In the genomic region with DNA sequence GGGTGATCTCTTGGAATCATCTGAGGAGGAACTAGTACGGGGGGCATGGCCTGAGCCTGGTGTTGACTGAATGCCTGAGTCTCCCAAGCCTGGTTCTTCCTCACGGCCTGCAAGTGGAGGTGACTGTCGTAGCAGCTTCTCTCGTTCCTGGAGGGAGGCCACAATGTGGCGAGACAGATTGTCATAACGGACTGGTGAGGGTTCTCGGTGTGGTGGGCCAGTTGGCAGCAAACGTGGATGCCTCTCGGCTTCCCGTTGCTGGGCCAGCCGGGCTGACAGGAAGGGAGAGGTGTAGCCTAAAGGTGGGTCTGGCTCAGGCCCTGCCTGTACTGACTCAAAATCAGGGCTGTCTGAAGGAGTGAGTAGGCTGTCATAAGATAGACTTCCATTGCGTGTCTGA, we compare ENCODE assay signal across 24 mouse cellular contexts. TPM values are rescaled to one million over a fixed set of nuclear protein-coding genes. Genes with fewer than 3 reads are reported as not detected.
A peak's percentile ranks its signal among the peaks of the same experiment; 100 is the strongest.
DNase-seq lines count a peak whose midpoint lies in the region; ATAC-seq lines count a peak whose summit lies in the region.
"Had no signal": no experiment of that assay in that cellular context is flagged by ENCODE, and none has a peak within 500 bp of the region (broad histone marks: within the 10 kb centered on the region; RNA-seq: fewer than 3 reads in every experiment).

No protein-coding gene starts in this region.

- no peaks in the 10 kb centered on the region for H3K4me1 ChIP-seq in hindbrain, embryonic 16.5 days (ENCODE audit: control insufficient read depth, insufficient read depth, low read depth, low read length)
- H3K4me1 ChIP-seq in hindbrain, embryonic 10.5 days (replicated peaks), result no peaks in the 10 kb centered on the region
- H3K4me1 ChIP-seq: embryonic facial prominence, embryonic 10.5 days; neural tube, embryonic 12.5 days had no signal

- no peaks in the 10 kb centered on the region for H3K9me3 ChIP-seq in hindbrain, embryonic 16.5 days (ENCODE audit: control insufficient read depth, low read length)
- H3K9me3 ChIP-seq in hindbrain, embryonic 10.5 days, result no peaks in the 10 kb centered on the region
- H3K9me3 ChIP-seq: embryonic facial prominence, embryonic 10.5 days; neural tube, embryonic 12.5 days had no signal

- 91% methylated on average over 12 of the region's 12 CpGs for WGBS in hindbrain, embryonic 16.5 days
- WGBS in hindbrain, embryonic 10.5 days, result 94% methylated on average over 12 of the region's 12 CpGs

- no peak overlapping the region for H3K4me3 ChIP-seq in hindbrain, embryonic 16.5 days (ENCODE audit: low read length)
- H3K4me3 ChIP-seq in hindbrain, embryonic 10.5 days, result no peak overlapping the region
- H3K4me3 ChIP-seq: embryonic facial prominence, embryonic 10.5 days; neural tube, embryonic 12.5 days had no signal

- no peak for DNase-seq in cerebellum, postnatal 4 days (ENCODE audit: low spot score in 2 of 2)
- DNase-seq in hindbrain, embryonic 10.5 days (ENCODE audit: low spot score), result no peak
- peak; percentile 47 for DNase-seq in brain, adult 2 months (ENCODE audit: low read depth, low spot score)
- peak; percentile 70 to 75 for DNase-seq in cerebellum, postnatal 14 days
- no peak for DNase-seq in urinary bladder, postnatal 36 days (ENCODE audit: low spot score in 2 of 2)
- no peak for DNase-seq in lung, adult 18-20 months
- DNase-seq: adrenal gland, postnatal 10 days; heart, postnatal 14 days; kidney, adult 18-20 months; lung, postnatal 14 days; right cerebral cortex, adult 18-20 months had no signal

- no peak overlapping the region for H3K9ac ChIP-seq in hindbrain, embryonic 16.5 days (ENCODE audit: low read depth, low read length)
- H3K9ac ChIP-seq: neural tube, embryonic 12.5 days had no signal

- peak; percentile 38 for ATAC-seq in cerebellum, adult (ENCODE audit: insufficient number of reproducible peaks, low FRiP score, low TSS enrichment)
- ATAC-seq in hindbrain, embryonic 16.5 days, result 0 out of 2 replicates have a peak, but pooled peaks have one; percentile 46
- ATAC-seq: activated CD4-positive, CD25-positive, alpha-beta regulatory T cell, adult 4 months; forebrain, embryonic 14.5 days had no signal

- H3K36me3 ChIP-seq in hindbrain, embryonic 16.5 days (ENCODE audit: control insufficient read depth, insufficient read depth, low read length), result peaks cover 66% of the 10 kb centered on the region
- H3K36me3 ChIP-seq in hindbrain, embryonic 10.5 days, result peaks cover 98% of the 10 kb centered on the region

- H3K4me2 ChIP-seq in hindbrain, embryonic 16.5 days (ENCODE audit: low read length), result no peak overlapping the region
- H3K4me2 ChIP-seq: heart, embryonic 11.5 days; neural tube, embryonic 12.5 days had no signal

- H3K27me3 ChIP-seq in hindbrain, embryonic 16.5 days (replicated peaks; ENCODE audit: control insufficient read depth, insufficient read depth, low read length), result no peaks in the 10 kb centered on the region
- H3K27me3 ChIP-seq in hindbrain, embryonic 10.5 days (ENCODE audit: insufficient read depth, poor library complexity, severe bottlenecking), result no peaks in the 10 kb centered on the region
- H3K27me3 ChIP-seq: neural tube, embryonic 12.5 days had no signal

- H3K27ac ChIP-seq in hindbrain, embryonic 16.5 days (ENCODE audit: low read depth, low read length), result no peak overlapping the region
- no peak overlapping the region for H3K27ac ChIP-seq in hindbrain, embryonic 10.5 days
- H3K27ac ChIP-seq: embryonic facial prominence, embryonic 10.5 days; kidney, postnatal 0 days; neural tube, embryonic 12.5 days; stomach, postnatal 0 days had no signal

RNA-seq across cellular contexts. Expression of gene Tmx2, which starts 11.1 kb away (rescaled TPM):
- 342 and 364 TPM in 2 replicates for polyA plus RNA-seq in hindbrain, embryonic 16.5 days (2015; fragmentation: Nextera tagmentation; extraction: Ambion mirVana)
- 151 and 167 TPM in 2 replicates for polyA plus RNA-seq in hindbrain, embryonic 10.5 days (2016; fragmentation: Nextera tagmentation; extraction: Ambion mirVana)

RNA-seq across cellular contexts. Expression of gene Med19, which starts 11.8 kb away (rescaled TPM):
- polyA plus RNA-seq in hindbrain, embryonic 16.5 days (2015; fragmentation: Nextera tagmentation; extraction: Ambion mirVana), result 50.7 and 51.3 TPM in 2 replicates
- 47.1 and 47.6 TPM in 2 replicates for polyA plus RNA-seq in hindbrain, embryonic 10.5 days (2016; fragmentation: Nextera tagmentation; extraction: Ambion mirVana)

RNA-seq across cellular contexts. Expression of gene Gm28635, which starts 12.2 kb away (rescaled TPM):
- not detected in 2 replicates for polyA plus RNA-seq in hindbrain, embryonic 16.5 days (2015; fragmentation: Nextera tagmentation; extraction: Ambion mirVana)
- polyA plus RNA-seq in hindbrain, embryonic 10.5 days (2016; fragmentation: Nextera tagmentation; extraction: Ambion mirVana), result not detected in 2 replicates
- polyA plus RNA-seq: activated CD4-positive, CD25-positive, alpha-beta regulatory T cell, adult 4 months; embryonic facial prominence, embryonic 10.5 days; forebrain, embryonic 14.5 days; gonadal fat pad, adult 2 months; heart, embryonic 11.5 days; kidney, postnatal 0 days; limb, embryonic 14.5 days; liver, embryonic 16.5 days; midbrain, postnatal 0 days; neural tube, embryonic 12.5 days; stomach, postnatal 0 days had no signal

RNA-seq across cellular contexts. Expression of gene Selenoh, which starts 19.5 kb away (rescaled TPM):
- 184 and 198 TPM in 2 replicates for polyA plus RNA-seq in hindbrain, embryonic 16.5 days (2015; fragmentation: Nextera tagmentation; extraction: Ambion mirVana)
- polyA plus RNA-seq in hindbrain, embryonic 10.5 days (2016; fragmentation: Nextera tagmentation; extraction: Ambion mirVana), result 515 and 539 TPM in 2 replicates

RNA-seq across cellular contexts. Expression of gene Zdhhc5, which starts 24.9 kb away (rescaled TPM):
- 15.2 and 18.2 TPM in 2 replicates for polyA plus RNA-seq in hindbrain, embryonic 16.5 days (2015; fragmentation: Nextera tagmentation; extraction: Ambion mirVana)
- polyA plus RNA-seq in hindbrain, embryonic 10.5 days (2016; fragmentation: Nextera tagmentation; extraction: Ambion mirVana), result 25.4 and 26.7 TPM in 2 replicates

Comparison
In these comparisons a context has a peak if more than half of its experiments do, and no peak if none do; other contexts are left out.
1. DNase-seq: peak in brain, adult 2 months (single experiment) and cerebellum, postnatal 14 days (2 of 2); none in cerebellum, postnatal 4 days (0 of 2), hindbrain, embryonic 10.5 days (single experiment), urinary bladder, postnatal 36 days (0 of 2) and lung, adult 18-20 months (0 of 2).